Mouse (Mus musculus): ENCODE data around the gene Ulk4.

Ulk4 gene

DNA sequence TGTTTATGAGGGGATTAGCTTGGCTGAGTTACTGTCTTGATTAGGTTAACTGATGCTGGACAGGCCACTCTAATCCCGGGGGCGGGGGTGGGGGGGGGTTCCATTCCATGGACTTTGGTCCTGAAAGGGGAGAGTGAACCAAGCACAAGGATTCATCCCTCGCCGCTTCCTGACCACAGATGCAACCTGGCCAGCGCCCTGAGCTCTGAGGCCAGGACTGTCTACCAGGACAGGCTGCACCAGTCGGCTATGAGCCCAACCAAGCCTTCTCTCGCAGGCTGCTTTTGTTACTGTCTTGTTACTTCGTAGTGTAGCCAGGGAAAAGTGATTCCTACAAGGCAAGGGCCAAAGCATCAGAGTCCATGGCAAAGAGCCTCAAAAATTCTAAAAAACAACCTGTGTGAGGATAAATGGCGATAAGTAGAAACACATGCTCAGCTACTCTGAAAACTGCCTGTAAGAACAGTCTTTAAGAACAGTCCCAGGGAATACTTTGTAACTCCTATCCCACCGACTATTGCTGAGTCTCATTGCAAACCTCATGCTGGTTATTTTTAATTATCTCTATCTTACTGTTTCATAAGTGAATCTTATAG is 211.5 kb downstream of the Ulk4 start:
- CTCF ChIA-PET: no interaction called here

- CTCF ChIA-PET: no interaction called here
Measured at GRCm38 (mm10) chr9:121064606-121065355, 212.2 kb downstream of the Ulk4 start.

- CTCF ChIA-PET: no interaction called here
Measured at GRCm38 (mm10) chr9:121062671-121063070, 214.3 kb downstream of the Ulk4 start.

GRCm38 (mm10) chr9:121061820-121062623 is 215.0 kb downstream of the Ulk4 start:
- CTCF ChIA-PET: no interaction called here

DNA sequence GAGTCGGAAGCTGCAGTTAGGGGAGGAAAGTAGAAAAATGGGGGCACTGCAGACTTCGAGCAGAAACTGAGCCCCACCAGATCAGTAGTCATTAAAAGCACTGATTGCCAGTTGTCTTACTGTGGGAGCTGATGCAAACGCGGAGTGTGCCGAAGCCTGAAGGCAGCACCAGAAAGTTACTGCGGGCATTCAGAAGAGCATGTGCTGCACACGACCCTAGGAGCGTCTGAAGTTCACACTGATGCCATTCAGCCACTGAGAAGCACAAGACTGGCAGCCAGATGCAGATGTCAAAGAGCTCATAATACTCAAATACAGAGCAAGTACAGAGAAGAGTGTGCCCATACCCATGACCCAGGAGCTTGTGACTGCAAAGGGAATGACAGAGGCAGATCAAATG is 216.7 kb downstream of the Ulk4 start:
- CTCF ChIA-PET: no interaction called here

DNA sequence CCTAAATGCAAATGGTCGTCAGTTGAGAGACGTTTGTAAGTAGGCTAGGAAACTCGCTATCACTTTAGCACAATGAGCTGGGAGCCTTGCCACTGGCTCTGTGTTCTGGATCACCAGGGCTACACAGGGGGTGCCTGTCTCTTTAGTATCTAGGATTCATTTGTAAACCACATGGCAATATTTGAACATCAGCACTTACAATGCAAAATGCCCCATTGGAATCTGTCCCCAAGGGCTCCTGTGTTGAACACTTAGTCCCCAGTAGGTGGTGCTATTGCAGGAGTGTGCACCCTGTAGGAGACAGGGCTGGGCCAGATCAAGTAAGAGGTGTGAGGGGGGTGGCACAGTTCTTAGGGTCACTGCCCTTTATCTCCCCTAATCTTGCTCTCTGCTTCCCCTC is 217.7 kb downstream of the Ulk4 start:
- CTCF ChIA-PET: no interaction called here

DNA sequence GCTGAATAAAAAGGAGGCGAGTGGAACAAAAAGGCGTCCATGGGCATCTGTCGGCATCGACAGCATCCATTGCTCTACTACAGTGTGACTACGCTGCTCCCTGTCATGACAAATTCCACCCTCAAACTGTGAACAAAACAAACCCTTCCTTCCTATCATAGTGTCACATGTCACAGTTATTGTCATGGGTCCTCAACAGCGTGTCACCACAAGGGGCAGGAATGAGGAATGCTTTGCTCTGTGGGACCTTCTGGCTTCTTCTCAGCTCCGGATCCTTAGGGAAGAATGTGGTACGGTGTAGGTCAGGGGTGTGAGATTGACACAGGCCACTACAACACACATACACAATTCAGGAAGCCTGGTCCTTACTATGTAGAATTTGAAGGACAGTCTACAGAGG is 218.5 kb downstream of the Ulk4 start:
- CTCF ChIA-PET: no interaction called here

DNA sequence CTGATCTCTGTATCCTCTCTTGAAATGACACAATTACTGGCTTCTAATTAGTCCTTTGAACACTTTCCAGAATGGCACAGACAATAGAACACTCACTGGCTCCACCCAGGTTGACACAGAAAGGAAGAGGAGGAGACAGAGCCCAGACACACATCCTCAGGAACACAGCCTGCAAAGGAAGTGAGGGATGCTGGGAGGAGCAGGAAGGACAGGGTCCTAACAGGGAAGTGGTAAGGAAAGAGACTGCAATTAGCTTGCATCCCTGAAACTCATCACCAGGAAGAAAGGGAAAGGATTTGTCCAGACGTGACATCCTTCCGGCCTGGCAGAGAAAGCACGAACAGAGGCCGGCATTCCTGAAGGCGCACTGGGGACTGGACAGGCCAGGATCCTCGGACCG is 218.9 kb downstream of the Ulk4 start:
- CTCF ChIA-PET: no interaction called here

DNA sequence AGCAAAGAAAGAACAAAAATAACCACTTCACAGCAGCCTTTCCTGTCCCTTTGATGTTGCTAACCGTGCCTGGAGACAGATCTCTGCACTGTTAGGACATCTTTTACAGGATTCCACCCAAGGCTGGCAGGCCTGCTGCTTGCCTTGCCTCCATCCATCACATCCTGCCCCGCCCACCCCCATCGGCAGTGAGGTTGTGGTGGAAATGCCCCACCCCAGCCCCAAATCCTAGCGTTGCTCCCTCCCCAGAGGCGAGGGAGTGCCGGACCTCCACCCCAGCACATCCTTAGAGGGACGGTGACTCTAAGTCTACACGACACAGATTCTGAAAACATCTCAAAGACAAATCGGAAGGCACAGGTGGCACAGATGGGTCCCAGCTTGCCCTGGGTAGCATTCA is 219.6 kb downstream of the Ulk4 start:
- CTCF ChIA-PET: interaction anchor here (0.7 kb wide), 1 partner anchor 181 kb away, joined by 3 read pairs; no protein-coding TSS in a partner anchor

- CTCF ChIA-PET: no interaction called here
Measured at GRCm38 (mm10) chr9:121056526-121056925, 220.5 kb downstream of the Ulk4 start.

- CTCF ChIA-PET: no interaction called here
Measured at GRCm38 (mm10) chr9:121056036-121056435, 221.0 kb downstream of the Ulk4 start.

DNA sequence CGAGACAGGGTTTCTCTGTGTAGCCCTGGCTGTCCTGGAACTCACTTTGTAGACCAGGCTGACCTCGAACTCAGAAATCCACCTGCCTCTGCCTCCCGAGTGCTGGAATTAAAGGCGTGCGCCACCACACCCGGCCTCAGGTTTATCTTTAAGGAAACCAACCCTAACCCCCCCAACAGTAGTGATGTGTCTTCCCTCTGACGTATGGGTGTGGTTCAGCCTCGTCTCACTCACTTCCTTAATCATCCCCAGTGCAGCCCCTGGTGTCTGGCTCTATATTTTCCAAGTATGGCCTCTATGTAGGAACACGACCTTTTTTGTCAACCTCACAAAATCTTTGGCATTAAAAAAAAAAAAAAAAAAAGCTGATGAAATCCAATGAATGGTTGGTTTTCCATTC is 231.3 kb downstream of the Ulk4 start:
- CTCF ChIA-PET: interaction anchor here (0.5 kb wide), 1 partner anchor 472 kb away, joined by 3 read pairs; no protein-coding TSS in a partner anchor

- CTCF ChIA-PET: no interaction called here
Measured at GRCm38 (mm10) chr9:121044471-121045206, 232.4 kb downstream of the Ulk4 start.

DNA sequence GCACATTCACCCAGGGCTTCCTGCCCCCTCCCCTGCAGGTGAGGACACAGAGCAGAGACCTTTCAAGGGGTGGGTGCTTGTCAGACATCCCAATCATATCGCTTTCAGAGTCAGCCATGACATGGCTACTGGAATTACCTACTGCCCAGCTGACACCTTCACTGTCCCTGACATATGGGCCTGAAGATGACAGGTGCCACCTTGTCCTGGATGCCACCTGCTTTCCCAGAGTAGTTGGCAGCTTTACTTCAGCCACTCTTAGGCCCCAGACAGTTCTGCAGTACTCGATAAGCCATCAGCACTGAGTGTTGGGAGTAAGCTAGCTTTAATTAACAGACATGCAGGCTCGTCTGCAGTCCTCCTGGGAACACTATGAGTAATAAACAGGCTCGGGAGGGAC is 234.0 kb downstream of the Ulk4 start:
- CTCF ChIA-PET: no interaction called here

DNA sequence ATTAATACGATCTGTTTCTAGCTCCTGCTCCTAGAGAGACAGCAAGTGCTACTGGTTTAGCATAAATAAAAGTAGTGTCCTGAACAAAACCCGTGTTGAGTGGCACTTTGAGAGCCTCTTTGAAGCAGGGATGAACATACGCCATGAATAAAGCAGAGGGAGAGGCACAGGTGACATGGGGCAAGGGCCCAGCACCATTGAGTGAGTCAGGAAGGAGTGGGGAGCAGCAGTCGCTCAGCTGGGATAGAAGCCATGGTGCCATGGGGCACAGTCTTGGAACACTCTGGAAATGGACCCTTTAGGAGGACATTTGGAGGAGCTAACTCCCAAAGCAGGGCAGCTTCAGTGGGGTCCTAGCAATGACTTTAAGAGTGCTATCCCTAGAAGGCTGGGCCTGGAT is 238.6 kb downstream of the Ulk4 start:
- CTCF ChIA-PET: no interaction called here

GRCm38 (mm10) chr9:121037975-121038374 is 239.0 kb downstream of the Ulk4 start:
- CTCF ChIA-PET: no interaction called here

DNA sequence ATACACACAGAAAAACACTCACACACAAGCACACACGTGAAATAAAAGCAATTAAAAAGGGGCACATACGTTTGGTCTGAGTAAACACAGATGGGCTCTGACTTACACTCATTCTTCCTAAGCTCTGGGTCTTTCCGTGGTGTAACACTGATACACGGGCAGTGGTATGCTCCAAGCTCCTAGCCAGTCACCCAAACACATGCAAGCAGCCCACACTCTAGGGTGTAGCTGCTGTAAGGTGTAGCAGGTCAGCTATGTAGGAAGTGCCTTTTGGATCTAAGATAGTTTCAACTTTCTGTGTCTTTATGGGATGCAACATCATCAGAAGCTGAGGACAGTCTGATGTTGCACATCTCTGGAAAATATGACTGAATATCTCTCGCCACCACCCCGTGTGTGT is 241.7 kb downstream of the Ulk4 start:
- CTCF ChIA-PET: no interaction called here

- CTCF ChIA-PET: no interaction called here
Measured at GRCm38 (mm10) chr9:121033596-121033995, 243.4 kb downstream of the Ulk4 start.

- CTCF ChIA-PET: no interaction called here
Measured at GRCm38 (mm10) chr9:121032322-121032964, 244.6 kb downstream of the Ulk4 start.

DNA sequence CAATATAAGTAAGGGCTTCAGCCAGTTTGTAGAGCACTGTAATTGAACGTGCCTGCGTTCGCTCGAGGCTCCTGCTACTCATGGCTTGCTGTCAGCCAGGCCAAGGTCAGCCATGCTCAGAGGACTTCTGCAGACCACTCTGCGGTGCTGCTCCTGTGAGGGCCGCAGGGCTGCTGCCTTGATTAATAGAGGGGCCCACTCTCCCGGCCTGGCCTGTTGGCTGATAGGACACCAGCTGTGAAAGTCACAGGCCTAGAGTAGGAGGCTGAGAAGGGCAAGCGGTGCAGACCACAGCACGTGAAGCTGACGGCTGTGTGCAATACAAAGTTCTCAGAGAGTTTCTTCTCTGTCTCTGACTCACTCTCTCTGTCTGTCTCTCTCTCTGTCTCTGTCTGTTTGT is 246.0 kb downstream of the Ulk4 start:
- CTCF ChIA-PET: no interaction called here

DNA sequence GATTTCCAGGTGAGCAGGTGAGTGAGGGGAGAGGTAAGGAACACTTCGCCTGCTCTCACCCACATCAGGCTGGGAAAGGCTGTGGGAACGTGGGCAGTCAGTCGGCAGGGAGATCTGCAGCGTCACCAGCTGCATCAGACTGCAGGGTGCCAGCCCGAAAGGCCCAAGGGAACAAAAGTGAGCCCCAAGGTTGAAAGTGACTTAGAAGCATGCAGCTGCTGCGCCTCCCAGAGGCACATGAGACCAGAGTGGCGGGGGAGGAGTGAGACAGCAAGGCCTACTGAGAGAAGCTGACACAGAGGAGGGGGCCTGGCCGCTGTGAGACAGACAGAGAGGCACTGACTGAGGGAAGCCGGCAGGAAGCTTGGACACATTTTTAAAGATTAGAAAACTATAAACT is 247.2 kb downstream of the Ulk4 start:
- CTCF ChIA-PET: no interaction called here
